Mouse (Mus musculus): ENCODE results near the gene Ddx42. TPM values are rescaled to one million over a fixed set of nuclear protein-coding genes. Genes with fewer than 3 reads are reported as not detected.

Ddx42 gene
- polyA plus RNA-seq, 1 experiment from 2014 or later, result 74.0 TPM

- H3K27ac ChIP-seq, result peak overlapping the region; percentile 97
- peaks cover 8% of the 10 kb centered on the region for H3K36me3 ChIP-seq
- H3K27me3 ChIP-seq, result no peaks in the 10 kb centered on the region
- no peaks in the 10 kb centered on the region for H3K9me3 ChIP-seq
- peak overlapping the region; percentile 99 for H3K9ac ChIP-seq
- under 1% methylated on average over 41 of the region's 41 CpGs for WGBS
- peaks cover 78% of the 10 kb centered on the region for H3K4me1 ChIP-seq
- no peak for ATAC-seq (ENCODE audit: insufficient number of reproducible peaks, low FRiP score, low TSS enrichment, low read depth)
- peak overlapping the region; percentile 99 for H3K4me3 ChIP-seq
- peak overlapping the region; percentile 72 for H3K4me2 ChIP-seq
Measured at GRCm38 (mm10) chr11:106271794-106272643, 55.3 kb downstream of the Ddx42 start.

- Histone ChIP-seq H3K4me3 (peak within 1 kb of the TSS; percentile 99), H3K4me1 (peaks cover 71% of the 10 kb centered on the region), H3K4me2 (peak within 1 kb of the TSS; percentile 72), H3K36me3 (0 out of 2 replicates have a peak, but pooled peaks cover 4% of the 10 kb centered on the region), H3K27me3 (no peaks in the 10 kb centered on the region), H3K9ac (peak within 1 kb of the TSS; percentile 99), H3K27ac (peak within 1 kb of the TSS; percentile 97), H3K9me3 (no peaks in the 10 kb centered on the region)
- ATAC-seq (ENCODE audit: insufficient number of reproducible peaks, low FRiP score, low TSS enrichment, low read depth), result peak; percentile 90
- under 1% methylated on average over 71 of the region's 72 CpGs for WGBS
Measured at GRCm38 (mm10) chr11:106272644-106273310, 56.1 kb downstream of the Ddx42 start, which contains the start of gene Smarcd2. Smarcd2 (minus strand) TSS chr11:106272972.

DNA sequence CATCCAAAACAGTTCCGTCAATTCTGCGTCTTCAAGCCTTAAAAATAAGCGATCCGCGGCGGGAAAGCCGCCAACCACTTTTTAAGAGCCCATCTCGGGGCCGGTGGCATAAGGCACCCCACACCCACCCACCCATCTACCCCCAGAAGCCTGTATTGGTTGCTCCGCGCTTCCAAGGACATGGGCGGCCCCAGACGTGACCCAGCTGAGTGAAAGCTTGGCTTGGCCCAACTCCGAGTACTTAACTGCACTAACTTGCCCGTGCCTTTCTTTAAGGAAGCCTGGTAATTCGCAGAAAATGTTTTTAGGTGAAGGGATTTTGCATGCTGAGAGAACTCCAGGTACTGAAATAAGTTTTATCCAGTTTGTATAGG is 56.6 kb downstream of the Ddx42 start:
- no peak for ATAC-seq (ENCODE audit: insufficient number of reproducible peaks, low FRiP score, low TSS enrichment, low read depth)
- Histone ChIP-seq H3K9me3 (no peaks in the 10 kb centered on the region), H3K27ac (peak overlapping the region; percentile 97), H3K9ac (no peak overlapping the region), H3K4me3 (peak overlapping the region; percentile 99), H3K36me3 (0 out of 2 replicates have a peak, but pooled peaks cover 4% of the 10 kb centered on the region), H3K4me1 (peaks cover 65% of the 10 kb centered on the region), H3K4me2 (peak overlapping the region; percentile 72), H3K27me3 (no peaks in the 10 kb centered on the region)
- WGBS, result 9% methylated on average over 16 of the region's 16 CpGs

DNA sequence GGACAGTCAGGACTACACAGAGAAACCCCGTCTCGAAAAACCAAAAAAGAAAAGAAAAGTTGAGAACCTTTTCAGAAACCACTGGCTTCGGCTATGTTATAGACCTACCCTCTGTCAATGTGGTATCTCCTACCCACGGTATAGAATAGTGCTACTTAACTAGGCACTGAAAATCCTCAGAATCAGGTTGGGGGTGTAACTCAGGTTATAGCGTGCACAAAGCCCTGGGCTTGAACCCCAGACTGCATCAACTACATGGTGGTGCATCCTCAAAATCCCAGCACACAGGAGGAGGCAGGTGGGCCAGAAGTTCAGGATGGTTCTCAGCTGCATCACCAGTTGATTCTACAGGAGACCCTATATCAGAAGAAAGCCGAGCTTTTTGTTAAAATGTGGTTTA is 57.1 kb downstream of the Ddx42 start:
- no peaks in the 10 kb centered on the region for H3K9me3 ChIP-seq
- H3K27me3 ChIP-seq, result no peaks in the 10 kb centered on the region
- peak overlapping the region; percentile 72; the same call in 1 of the 2 replicates for H3K4me2 ChIP-seq
- H3K36me3 ChIP-seq, result 0 out of 2 replicates have a peak, but pooled peaks cover 4% of the 10 kb centered on the region
- WGBS, result 90% methylated on average over 6 of the region's 6 CpGs
- H3K27ac ChIP-seq, result peak overlapping the region; percentile 97
- no peak overlapping the region for H3K9ac ChIP-seq
- H3K4me3 ChIP-seq, result no peak overlapping the region
- ATAC-seq (ENCODE audit: insufficient number of reproducible peaks, low FRiP score, low TSS enrichment, low read depth), result no peak
- peaks cover 60% of the 10 kb centered on the region for H3K4me1 ChIP-seq

DNA sequence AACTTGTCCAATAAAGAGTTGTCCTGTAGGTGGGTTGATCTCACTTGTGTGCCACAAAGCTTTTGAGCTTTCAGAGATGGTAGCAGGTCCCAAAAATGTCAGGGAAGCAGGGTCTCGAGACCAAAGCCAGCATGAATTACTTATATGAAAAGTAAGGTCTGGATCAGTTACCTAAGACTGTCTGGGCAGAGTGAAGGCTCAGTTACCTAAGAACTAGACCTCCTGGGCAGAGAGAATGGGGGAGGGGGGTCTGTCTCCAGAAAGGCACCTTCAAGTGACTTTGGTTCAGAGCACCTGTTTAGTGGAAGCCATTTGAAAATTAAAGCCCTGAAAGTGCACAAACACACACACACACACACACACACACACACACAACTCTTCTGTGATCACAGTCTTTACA is 57.6 kb downstream of the Ddx42 start:
- H3K9me3 ChIP-seq, result no peaks in the 10 kb centered on the region
- H3K27ac ChIP-seq, result peak overlapping the region; percentile 97
- H3K27me3 ChIP-seq, result no peaks in the 10 kb centered on the region
- 79% methylated on average over 1 of the region's 1 CpGs for WGBS
- no peak overlapping the region for H3K4me2 ChIP-seq
- no peak overlapping the region for H3K9ac ChIP-seq
- 0 out of 2 replicates have a peak, but pooled peaks cover 4% of the 10 kb centered on the region for H3K36me3 ChIP-seq
- no peak for ATAC-seq (ENCODE audit: insufficient number of reproducible peaks, low FRiP score, low TSS enrichment, low read depth)
- peaks cover 55% of the 10 kb centered on the region for H3K4me1 ChIP-seq
- no peak overlapping the region for H3K4me3 ChIP-seq

DNA sequence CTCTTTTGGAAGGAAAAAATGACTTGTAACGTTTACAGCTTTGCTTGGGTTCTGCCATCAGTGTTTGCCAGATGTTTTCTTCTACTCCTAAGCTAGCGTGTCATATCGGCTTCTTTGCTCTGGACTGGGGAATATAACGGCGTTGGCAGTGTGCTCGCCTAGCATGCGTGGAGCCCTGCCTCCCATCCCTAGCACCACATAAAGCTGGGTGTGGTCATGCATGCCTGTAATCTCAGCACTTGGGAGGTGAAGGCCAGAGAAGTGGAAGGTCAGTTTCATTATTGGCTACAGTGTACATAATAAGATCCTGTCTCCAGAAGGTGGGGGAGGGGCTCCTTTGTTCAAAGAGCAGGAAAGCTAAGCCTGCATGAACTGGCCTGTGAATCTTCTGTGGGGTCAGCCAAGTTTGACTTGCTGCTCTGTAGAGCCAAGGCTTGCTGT is 58.3 kb downstream of the Ddx42 start:
- Histone ChIP-seq H3K36me3 (0 out of 2 replicates have a peak, but pooled peaks cover 4% of the 10 kb centered on the region), H3K27ac (peak overlapping the region; percentile 97), H3K4me1 (peaks cover 51% of the 10 kb centered on the region), H3K9ac (no peak overlapping the region), H3K27me3 (no peaks in the 10 kb centered on the region), H3K4me3 (no peak overlapping the region), H3K9me3 (no peaks in the 10 kb centered on the region), H3K4me2 (no peak overlapping the region)
- 43% methylated on average over 7 of the region's 7 CpGs for WGBS
- ATAC-seq (ENCODE audit: insufficient number of reproducible peaks, low FRiP score, low TSS enrichment, low read depth), result 0 out of 2 replicates have a peak, but pooled peaks have one; percentile 30

DNA sequence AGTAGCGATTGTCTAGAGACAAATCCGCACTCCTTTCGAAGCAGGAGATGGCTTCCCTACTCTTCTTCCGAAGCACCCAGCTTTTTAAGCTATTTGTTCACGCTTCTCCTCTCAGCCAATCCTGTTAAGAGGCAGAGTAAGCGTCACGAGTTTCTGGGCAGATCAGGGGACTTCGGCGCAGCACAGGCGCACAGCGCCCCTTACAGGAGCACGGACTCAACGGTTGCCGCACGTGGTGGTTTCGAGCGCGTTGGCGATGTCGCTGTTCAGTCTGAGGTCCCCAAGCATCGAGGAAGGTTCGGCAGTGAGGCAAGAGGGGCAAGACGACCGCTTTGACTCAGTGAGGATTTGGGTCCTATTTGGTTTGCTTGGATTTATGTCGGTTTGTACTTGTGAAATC is 59.7 kb downstream of the Ddx42 start, which contains the start of gene Tcam1:
TSS of gene Tcam1 (plus strand) at position 219 of the 400 bp plus-strand sequence.
- H3K27me3 ChIP-seq, result no peaks in the 10 kb centered on the region
- H3K9me3 ChIP-seq, result no peaks in the 10 kb centered on the region
- 7% methylated on average over 25 of the region's 25 CpGs for WGBS
- H3K36me3 ChIP-seq, result no peaks in the 10 kb centered on the region
- H3K4me3 ChIP-seq, result peak within 1 kb of the TSS; percentile 24
- peak within 1 kb of the TSS; percentile 97 for H3K27ac ChIP-seq
- H3K9ac ChIP-seq, result no peak within 1 kb of the TSS
- peaks cover 37% of the 10 kb centered on the region for H3K4me1 ChIP-seq
- peak within 1 kb of the TSS; percentile 46 for H3K4me2 ChIP-seq
- ATAC-seq (ENCODE audit: insufficient number of reproducible peaks, low FRiP score, low TSS enrichment, low read depth), result no peak

GRCm38 (mm10) chr11:106282452-106282851 is 65.7 kb downstream of the Ddx42 start:
- no peak overlapping the region for H3K4me2 ChIP-seq
- H3K36me3 ChIP-seq, result no peaks in the 10 kb centered on the region
- 79% methylated on average over 6 of the region's 6 CpGs for WGBS
- no peak overlapping the region for H3K9ac ChIP-seq
- H3K27me3 ChIP-seq, result no peaks in the 10 kb centered on the region
- no peak overlapping the region for H3K4me3 ChIP-seq
- H3K27ac ChIP-seq, result no peak overlapping the region
- no peak for ATAC-seq (ENCODE audit: insufficient number of reproducible peaks, low FRiP score, low TSS enrichment, low read depth)
- no peaks in the 10 kb centered on the region for H3K9me3 ChIP-seq
- H3K4me1 ChIP-seq, result peaks cover 14% of the 10 kb centered on the region

GRCm38 (mm10) chr11:106283371-106283770 is 66.6 kb downstream of the Ddx42 start:
- no peak for ATAC-seq (ENCODE audit: insufficient number of reproducible peaks, low FRiP score, low TSS enrichment, low read depth)
- 72% methylated on average over 4 of the region's 4 CpGs for WGBS
- Histone ChIP-seq H3K9ac (no peak overlapping the region), H3K27ac (no peak overlapping the region), H3K4me2 (no peak overlapping the region), H3K4me3 (no peak overlapping the region), H3K36me3 (no peaks in the 10 kb centered on the region), H3K4me1 (peaks cover 19% of the 10 kb centered on the region), H3K27me3 (no peaks in the 10 kb centered on the region), H3K9me3 (no peaks in the 10 kb centered on the region)

GRCm38 (mm10) chr11:106284126-106284525 is 67.4 kb downstream of the Ddx42 start:
- Histone ChIP-seq H3K36me3 (no peaks in the 10 kb centered on the region), H3K9ac (no peak overlapping the region), H3K27me3 (no peaks in the 10 kb centered on the region), H3K9me3 (no peaks in the 10 kb centered on the region), H3K27ac (no peak overlapping the region), H3K4me1 (peaks cover 19% of the 10 kb centered on the region), H3K4me3 (no peak overlapping the region), H3K4me2 (no peak overlapping the region)
- WGBS, result 72% methylated on average over 8 of the region's 8 CpGs
- no peak for ATAC-seq (ENCODE audit: insufficient number of reproducible peaks, low FRiP score, low TSS enrichment, low read depth)

GRCm38 (mm10) chr11:106286206-106286605 is 69.5 kb downstream of the Ddx42 start:
- Histone ChIP-seq H3K4me3 (no peak overlapping the region), H3K9me3 (no peaks in the 10 kb centered on the region), H3K4me1 (peaks cover 19% of the 10 kb centered on the region), H3K27me3 (no peaks in the 10 kb centered on the region), H3K4me2 (no peak overlapping the region), H3K36me3 (no peaks in the 10 kb centered on the region), H3K27ac (peak overlapping the region; percentile 80), H3K9ac (no peak overlapping the region)
- no peak for ATAC-seq (ENCODE audit: insufficient number of reproducible peaks, low FRiP score, low TSS enrichment, low read depth)
- WGBS, result 90% methylated on average over 7 of the region's 7 CpGs

DNA sequence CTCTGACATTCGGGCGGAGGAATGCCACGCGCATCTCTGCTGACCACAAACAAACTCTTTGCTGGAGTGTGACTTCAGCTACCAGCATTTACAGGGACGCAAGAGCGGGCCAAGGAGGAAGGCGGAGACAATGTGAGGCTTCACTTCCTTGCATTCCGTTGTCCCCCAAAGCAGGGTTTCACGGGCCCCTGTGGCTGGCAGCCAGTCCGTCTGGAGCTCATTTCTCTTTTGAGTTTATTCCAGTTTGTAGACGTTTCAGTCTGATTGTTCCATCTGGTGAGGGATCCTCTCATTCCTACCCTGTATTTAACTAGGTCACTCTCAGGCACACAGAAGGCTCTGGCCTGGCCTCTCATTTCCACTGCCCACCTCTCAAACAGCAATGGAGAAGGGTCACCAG is 70.3 kb downstream of the Ddx42 start:
- H3K9ac ChIP-seq, result no peak overlapping the region
- no peak for ATAC-seq (ENCODE audit: insufficient number of reproducible peaks, low FRiP score, low TSS enrichment, low read depth)
- peaks cover 19% of the 10 kb centered on the region for H3K4me1 ChIP-seq
- WGBS, result 31% methylated on average over 11 of the region's 11 CpGs
- H3K27me3 ChIP-seq, result no peaks in the 10 kb centered on the region
- peak overlapping the region; percentile 80 for H3K27ac ChIP-seq
- H3K4me3 ChIP-seq, result no peak overlapping the region
- H3K4me2 ChIP-seq, result no peak overlapping the region
- H3K9me3 ChIP-seq, result no peaks in the 10 kb centered on the region
- no peaks in the 10 kb centered on the region for H3K36me3 ChIP-seq
